Mouse (Mus musculus) ES-Bruce4 (cell line): ENCODE data around the gene Pmel.

ENCODE experiments used
- CTCF ChIP-seq: IDR thresholded peaks from one replicate; pipeline ENCODE4 v1.8.1; 2011; ENCODE audit warnings: low read depth, low read length
- POLR2A ChIP-seq: IDR thresholded peaks from one replicate; pipeline ENCODE4 v1.8.1; 2011; ENCODE audit warnings: low read length; ENCODE audit not compliant: insufficient read depth

DNA sequence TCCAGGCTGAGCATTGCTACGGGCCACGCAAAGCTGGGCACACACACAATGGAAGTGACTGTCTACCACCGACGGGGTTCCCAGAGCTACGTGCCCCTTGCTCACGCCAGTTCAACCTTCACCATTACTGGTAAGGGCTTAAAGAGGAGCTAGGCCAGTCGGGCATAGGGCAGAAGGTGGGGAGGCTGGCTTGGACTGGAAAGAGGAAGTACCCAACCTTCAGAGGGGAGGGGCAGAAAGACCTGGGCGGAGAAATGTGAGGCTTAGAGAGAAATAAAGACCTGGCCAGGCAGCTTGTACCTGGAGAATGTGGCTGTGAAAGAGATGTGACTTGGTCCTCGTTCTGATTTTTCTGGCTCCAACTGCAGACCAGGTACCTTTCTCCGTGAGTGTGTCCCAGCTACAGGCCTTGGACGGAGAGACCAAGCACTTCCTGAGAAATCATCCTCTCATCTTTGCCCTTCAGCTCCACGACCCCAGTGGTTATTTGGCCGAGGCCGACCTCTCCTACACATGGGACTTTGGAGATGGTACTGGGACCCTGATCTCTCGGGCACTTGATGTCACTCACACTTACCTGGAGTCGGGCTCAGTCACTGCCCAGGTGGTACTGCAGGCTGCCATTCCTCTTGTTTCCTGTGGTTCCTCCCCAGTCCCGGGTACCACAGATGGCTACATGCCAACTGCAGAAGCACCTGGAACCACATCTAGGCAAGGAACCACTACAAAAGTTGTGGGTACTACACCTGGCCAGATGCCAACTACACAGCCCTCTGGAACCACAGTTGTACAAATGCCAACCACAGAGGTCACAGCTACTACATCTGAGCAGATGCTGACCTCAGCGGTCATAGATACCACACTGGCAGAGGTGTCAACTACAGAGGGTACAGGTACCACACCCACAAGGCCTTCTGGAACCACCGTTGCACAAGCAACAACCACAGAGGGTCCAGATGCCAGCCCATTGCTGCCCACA is 11.9 kb downstream of the Pmel start:
- TF ChIP-seq POLR2A, result no peak
- TF ChIP-seq CTCF, result no peak
